Mouse (Mus musculus) liver, embryonic 14.5 days (tissue): Measurements from ENCODE around the gene Wdfy2. TPM values are rescaled to one million over a fixed set of nuclear protein-coding genes. Genes with fewer than 3 reads are reported as not detected.

Source experiments
- ATAC-seq: fragments of 200-750 bp; cut with Nextera tagmentation; 2 replicates; pipeline ENCODE4 v1.8.0; 2017; ENCODE audit warnings: moderate number of reproducible peaks, mild to moderate bottlenecking, moderate library complexity; ENCODE audit not compliant: insufficient read depth
- DNase-seq, 3 experiments: peaks; one replicate each; pipeline ENCODE4 v3.0.0-alpha.2; 2012 to 2013; ENCODE audit warnings: low read depth in 3 of 3, low spot score in 3 of 3
- H3K27ac ChIP-seq: fragments of 300-500 bp; sonication (generic); 2 replicates; pipeline ENCODE4 v1.5.1; 2014; ENCODE audit warnings: moderate library complexity, mild to moderate bottlenecking, control low read depth, inconsistent platforms
- H3K27me3 ChIP-seq: fragments of 300-500 bp; sonication (generic); 2 replicates; pipeline ENCODE4 v1.6.1; 2014; ENCODE audit warnings: mild to moderate bottlenecking, low read length, moderate library complexity; ENCODE audit not compliant: control insufficient read depth, insufficient read depth
- H3K36me3 ChIP-seq: fragments of 300-500 bp; sonication (generic); replicated peaks from 2 replicates; pipeline ENCODE4 v1.6.1; 2014; ENCODE audit warnings: low read depth; ENCODE audit not compliant: control insufficient read depth, insufficient read depth
- H3K4me1 ChIP-seq, 2 experiments: fragments of 200-500 bp in 1 of 2; fragments of 300-500 bp in 1 of 2; sonication (generic) in 1 of 2; replicated peaks; 2 replicates each; pipeline ENCODE4 v1.6.1; 2012 to 2014; ENCODE audit warnings: antibody characterized with exemption in 1 of 2, inconsistent platforms in 1 of 2, low read length in 1 of 2; ENCODE audit not compliant: control insufficient read depth in 2 of 2, insufficient read depth in 2 of 2
- H3K4me2 ChIP-seq: fragments of 300-500 bp; sonication (generic); 2 replicates; pipeline ENCODE4 v1.6.1; 2014; ENCODE audit warnings: low read depth, mild to moderate bottlenecking, control low read depth, moderate library complexity
- H3K4me3 ChIP-seq, 2 experiments: fragments of 200-500 bp in 1 of 2; fragments of 300-500 bp in 1 of 2; sonication (generic) in 1 of 2; 2 replicates each; pipeline ENCODE4 v1.5.1; 2012 to 2014; ENCODE audit warnings: low read depth in 2 of 2, low read length in 2 of 2, mild to moderate bottlenecking in 2 of 2, control low read depth in 1 of 2, inconsistent platforms in 1 of 2, moderate library complexity in 1 of 2; ENCODE audit not compliant: insufficient read depth in 1 of 2
- H3K9ac ChIP-seq: fragments of 300-500 bp; sonication (generic); replicated peaks from 2 replicates; pipeline ENCODE4 v1.6.1; 2014; ENCODE audit warnings: mild to moderate bottlenecking, control low read depth, moderate library complexity
- H3K9me3 ChIP-seq: fragments of 300-500 bp; sonication (generic); 2 replicates; pipeline ENCODE4 v1.6.1; 2016; ENCODE audit warnings: low read length, mixed read lengths; ENCODE audit not compliant: control insufficient read depth
- CTCF ChIP-seq: IDR thresholded peaks from 2 replicates; pipeline ENCODE4 v1.5.1; 2016; ENCODE audit warnings: antibody characterized with exemption, low read depth, control low read depth
- EP300 ChIP-seq: IDR thresholded peaks from 2 replicates; pipeline ENCODE4 v1.6.1; 2016; ENCODE audit warnings: antibody characterized with exemption, low read depth
- WGBS: fragments of 180-500 bp; shearing (Covaris S2); extraction: QIAGEN DNeasy Blood & Tissue Kit; methylation state at CpG from one replicate; pipeline ENCODE4 v1.1.7; 2014; ENCODE audit not compliant: insufficient replicate concordance; 5-methylcytosine and 5-hydroxymethylcytosine counted together
- polyA plus RNA-seq, 2 experiments: library from polyadenylated mRNA; depleted of rRNA in 1 of 2; stranded (reverse) in 1 of 2; unstranded in 1 of 2; fragments of >200 nt; fragmentation: Nextera tagmentation in 1 of 2; extraction: Ambion mirVana in 1 of 2; gene quantifications; 2 replicates each; pipeline versions ENCODE4 v1.2.1 to v1.2.3; 2012 to 2014

The Wdfy2 gene
- polyA plus RNA-seq, 2 experiments = 1.9 to 3.6 TPM

- Histone ChIP-seq H3K4me2 (no peak overlapping the region), H3K27ac (no peak overlapping the region), H3K9ac (no peak overlapping the region), H3K9me3 (no peaks in the 10 kb centered on the region), H3K4me3 (no peak overlapping the region), H3K36me3 (no peaks in the 10 kb centered on the region), H3K4me1 (peaks cover 0 to 4% of the 10 kb centered on the region in 2 experiments; a peak in 2 of 4 replicates), H3K27me3 (no peaks in the 10 kb centered on the region)
- no peak for TF ChIP-seq EP300
- TF ChIP-seq CTCF = no peak
- DNase-seq (no peak), ATAC-seq (no peak)
- 17% methylated on average over 3 of the region's 3 CpGs for WGBS
Measured at GRCm38 (mm10) chr14:62858311-62858710, 20.8 kb downstream of the Wdfy2 start.

GRCm38 (mm10) chr14:62862564-62862963, 25.1 kb downstream of the Wdfy2 start:
- Histone ChIP-seq H3K27me3 (no peaks in the 10 kb centered on the region), H3K36me3 (no peaks in the 10 kb centered on the region), H3K4me2 (no peak overlapping the region), H3K27ac (no peak overlapping the region), H3K9me3 (no peaks in the 10 kb centered on the region), H3K4me3 (no peak overlapping the region), H3K9ac (no peak overlapping the region), H3K4me1 (peaks cover 0 to 7% of the 10 kb centered on the region in 2 experiments; a peak in 2 of 4 replicates)
- ATAC-seq (no peak), DNase-seq (no peak)
- TF ChIP-seq CTCF = no peak
- TF ChIP-seq EP300 = no peak
- WGBS = 29% methylated on average over 5 of the region's 5 CpGs

- no peaks in the 10 kb centered on the region for H3K27me3 ChIP-seq
- no peak overlapping the region for H3K4me3 ChIP-seq
- ATAC-seq (no peak), DNase-seq (no peak)
- 10% methylated on average over 1 of the region's 1 CpGs for WGBS
- H3K9ac ChIP-seq = no peak overlapping the region
- H3K9me3 ChIP-seq = no peaks in the 10 kb centered on the region
- no peak overlapping the region for H3K4me2 ChIP-seq
- peaks cover 0 to 7% of the 10 kb centered on the region in 2 experiments; a peak in 2 of 4 replicates for H3K4me1 ChIP-seq
- no peak for TF ChIP-seq EP300
- TF ChIP-seq CTCF = no peak
- H3K27ac ChIP-seq = no peak overlapping the region
- H3K36me3 ChIP-seq = no peaks in the 10 kb centered on the region
Measured at GRCm38 (mm10) chr14:62864254-62864653, 26.8 kb downstream of the Wdfy2 start.

- Histone ChIP-seq H3K27me3 (no peaks in the 10 kb centered on the region), H3K36me3 (no peaks in the 10 kb centered on the region), H3K9ac (no peak overlapping the region), H3K27ac (no peak overlapping the region), H3K9me3 (no peaks in the 10 kb centered on the region), H3K4me1 (peaks cover 0 to 7% of the 10 kb centered on the region in 2 experiments; a peak in 2 of 4 replicates), H3K4me3 (no peak overlapping the region), H3K4me2 (no peak overlapping the region)
- no peak for ATAC-seq
- no peak for DNase-seq
- 17% methylated on average over 2 of the region's 2 CpGs for WGBS
- TF ChIP-seq EP300 = no peak
- TF ChIP-seq CTCF = no peak
Measured at GRCm38 (mm10) chr14:62865405-62865804, 27.9 kb downstream of the Wdfy2 start.

- Histone ChIP-seq H3K4me2 (no peak overlapping the region), H3K4me1 (peaks cover 0 to 7% of the 10 kb centered on the region in 2 experiments; a peak in 2 of 4 replicates), H3K27me3 (no peaks in the 10 kb centered on the region), H3K9me3 (no peaks in the 10 kb centered on the region), H3K36me3 (no peaks in the 10 kb centered on the region), H3K27ac (no peak overlapping the region), H3K4me3 (no peak overlapping the region), H3K9ac (no peak overlapping the region)
- ATAC-seq (no peak), DNase-seq (no peak)
- WGBS = 64% methylated on average over 5 of the region's 5 CpGs
- TF ChIP-seq CTCF (no peak), EP300 (no peak)
Measured at GRCm38 (mm10) chr14:62867069-62867468, 29.6 kb downstream of the Wdfy2 start.
